Mouse (Mus musculus): ENCODE measurements at regions not wholly inside any gene's neighbourhood (a gene's known extent, or its start where the extent isn't known, plus 50 kb on each side); places are given as distances from the start of the nearest gene placed in this dataset.

- Histone ChIP-seq H3K36me3 (ENCODE audit: control insufficient read depth in 1 of 2, insufficient read depth in 2 of 2, low read length in 2 of 2) (no peaks in the 10 kb centered on the region), H3K4me3 (ENCODE audit: control insufficient read depth in 1 of 2, insufficient read depth in 1 of 2, low read depth in 2 of 2, low read length in 2 of 2) (no peak overlapping the region), H3K27me3 (ENCODE audit: control insufficient read depth in 1 of 2, insufficient read depth in 2 of 2, low read length in 2 of 2) (peaks cover 13 to 19% of the 10 kb centered on the region in 2 experiments), H3K27ac (ENCODE audit: control insufficient read depth, low read depth, low read length) (no peak overlapping the region), H3K4me1 (ENCODE audit: control insufficient read depth in 1 of 2, insufficient read depth in 2 of 2, low read length in 2 of 2) (no peaks in the 10 kb centered on the region), H3K9me3 (replicated peaks; ENCODE audit: insufficient read depth, low read length) (no peaks in the 10 kb centered on the region), H3K9ac (ENCODE audit: control insufficient read depth, low read depth, low read length, poor library complexity, severe bottlenecking) (no peak overlapping the region), H3K79me2 (ENCODE audit: control insufficient read depth, insufficient read depth, low read length, poor library complexity) (no peaks in the 10 kb centered on the region)
- DNase-seq (ENCODE audit: low read depth, low spot score): no peak
- TF ChIP-seq ETS1 (IDR thresholded peaks at IDR 0.05; ENCODE audit: low read depth, low read length) (no peak), TAL1 (IDR thresholded peaks at IDR 0.05; ENCODE audit: low read length) (no peak), USF2 (IDR thresholded peaks at IDR 0.05; ENCODE audit: borderline replicate concordance in 1 of 2, insufficient read depth in 1 of 2, low read depth in 1 of 2, low read length in 2 of 2) (no peak), GATA1 (IDR thresholded peaks at IDR 0.05; ENCODE audit: low read depth, low read length) (no peak), SIN3A (IDR thresholded peaks at IDR 0.05; ENCODE audit: low read length) (no peak), NRF1 (IDR thresholded peaks at IDR 0.05; ENCODE audit: insufficient read depth, low read depth, low read length, poor library complexity, severe bottlenecking) (no peak), RCOR1 (IDR thresholded peaks at IDR 0.05; ENCODE audit: low read depth, low read length) (no peak), HCFC1 (IDR thresholded peaks at IDR 0.05; ENCODE audit: low read depth, low read length) (no peak), GABPA (IDR thresholded peaks at IDR 0.05; ENCODE audit: low read depth, low read length) (no peak), TBP (IDR thresholded peaks at IDR 0.05; ENCODE audit: low read depth, low read length) (no peak), POLR2AphosphoS2 (IDR thresholded peaks at IDR 0.05; ENCODE audit: low read length) (no peak), MAX (IDR thresholded peaks at IDR 0.05; ENCODE audit: low read length) (no peak), CHD1 (IDR thresholded peaks at IDR 0.05; ENCODE audit: low read depth, low read length) (no peak), MEF2A (IDR thresholded peaks at IDR 0.05; ENCODE audit: extremely low read depth, insufficient replicate concordance, low read depth, low read length, poor library complexity, severe bottlenecking) (no peak), ZNF384 (IDR thresholded peaks at IDR 0.05; ENCODE audit: low read depth, low read length) (no peak), CHD2 (IDR thresholded peaks at IDR 0.05; ENCODE audit: low read length) (no peak), POLR2A (IDR thresholded peaks at IDR 0.05; ENCODE audit: control insufficient read depth in 1 of 2, insufficient read depth in 1 of 2, low read depth in 1 of 2, low read length in 2 of 2, poor library complexity in 1 of 2) (no peak)
Observed at GRCm38 (mm10) chr2:92754505-92755280, 155.2 kb downstream of the Chst1 start.

- TF ChIP-seq KAT2A (conservative IDR thresholded peaks at IDR 0.05; ENCODE audit: low read depth, low read length) (no peak), NRF1 (IDR thresholded peaks at IDR 0.05; ENCODE audit: insufficient read depth, low read depth, low read length, poor library complexity, severe bottlenecking) (no peak), MEF2A (IDR thresholded peaks at IDR 0.05; ENCODE audit: extremely low read depth, insufficient replicate concordance, low read depth, low read length, poor library complexity, severe bottlenecking) (no peak), CHD2 (IDR thresholded peaks at IDR 0.05; ENCODE audit: low read length) (no peak), ZC3H11A (IDR thresholded peaks at IDR 0.05; ENCODE audit: low read depth, low read length) (no peak), GATA1 (IDR thresholded peaks at IDR 0.05; ENCODE audit: low read depth, low read length) (no peak), ZKSCAN1 (IDR thresholded peaks at IDR 0.05; ENCODE audit: low read depth, low read length) (no peak)
- H3K79me2 ChIP-seq (ENCODE audit: control insufficient read depth, insufficient read depth, low read length, poor library complexity): no peaks in the 10 kb centered on the region
- DNase-seq (ENCODE audit: low read depth, low spot score): no peak
- no peaks in the 10 kb centered on the region for H3K9me3 ChIP-seq (replicated peaks; ENCODE audit: insufficient read depth, low read length)
- no peak overlapping the region for H3K27ac ChIP-seq (ENCODE audit: control insufficient read depth, low read depth, low read length)
- H3K9ac ChIP-seq (ENCODE audit: control insufficient read depth, low read depth, low read length, poor library complexity, severe bottlenecking): no peak overlapping the region
- H3K36me3 ChIP-seq (ENCODE audit: control insufficient read depth in 1 of 2, insufficient read depth in 2 of 2, low read length in 2 of 2): no peaks in the 10 kb centered on the region
- peaks cover 16 to 21% of the 10 kb centered on the region in 2 experiments for H3K27me3 ChIP-seq (ENCODE audit: control insufficient read depth in 1 of 2, insufficient read depth in 2 of 2, low read length in 2 of 2)
- H3K4me1 ChIP-seq (ENCODE audit: control insufficient read depth in 1 of 2, insufficient read depth in 2 of 2, low read length in 2 of 2): no peaks in the 10 kb centered on the region
- no peak overlapping the region for H3K4me3 ChIP-seq (ENCODE audit: control insufficient read depth in 1 of 2, insufficient read depth in 1 of 2, low read depth in 2 of 2, low read length in 2 of 2)
Observed at GRCm38 (mm10) chr2:92756491-92756890, 157.0 kb downstream of the Chst1 start.
